Mouse (Mus musculus) cerebral cortex, adult 2 months (tissue): ENCODE data around the gene Ociad1.

Experiments
- WGBS: fragments of 180-500 bp; shearing (Covaris S2); methylation state at CpG from one replicate; pipeline ENCODE4 v1.1.7; 2018; 5-methylcytosine and 5-hydroxymethylcytosine counted together

Gene Ociad1

GRCm38 (mm10) chr5:73286603-73287002, 6.0 kb upstream of the Ociad1 start:
- 84% methylated on average over 5 of the region's 5 CpGs for WGBS

- WGBS: 59% methylated on average over 2 of the region's 2 CpGs
These were observed 2.7 kb upstream of the Ociad1 start for GRCm38 (mm10) chr5:73289900-73290299.

- 6% methylated on average over 8 of the region's 8 CpGs for WGBS
These were observed 859 bp downstream of the Ociad1 start for GRCm38 (mm10) chr5:73293458-73293827.

- WGBS: 90% methylated on average over 7 of the region's 7 CpGs
These were observed 2.4 kb downstream of the Ociad1 start for GRCm38 (mm10) chr5:73295016-73295415.

GRCm38 (mm10) chr5:73295916-73296315, 3.3 kb downstream of the Ociad1 start:
- 53% methylated on average over 4 of the region's 4 CpGs for WGBS

- WGBS: 85% methylated on average over 7 of the region's 7 CpGs
These were observed 9.2 kb downstream of the Ociad1 start for GRCm38 (mm10) chr5:73301601-73302307.

GRCm38 (mm10) chr5:73304507-73304906, 11.9 kb downstream of the Ociad1 start:
- WGBS: 67% methylated on average over 12 of the region's 12 CpGs

GRCm38 (mm10) chr5:73306486-73306885, 13.9 kb downstream of the Ociad1 start:
- 89% methylated on average over 6 of the region's 6 CpGs for WGBS

- 75% methylated on average over 3 of the region's 3 CpGs for WGBS
These were observed 14.7 kb downstream of the Ociad1 start for GRCm38 (mm10) chr5:73307297-73307696.

- WGBS: 84% methylated on average over 4 of the region's 4 CpGs
These were observed 16.9 kb downstream of the Ociad1 start for GRCm38 (mm10) chr5:73309496-73309895.

- WGBS: 75% methylated on average over 1 of the region's 1 CpGs
These were observed 17.8 kb downstream of the Ociad1 start for GRCm38 (mm10) chr5:73310401-73310800.

- 49% methylated on average over 5 of the region's 5 CpGs for WGBS
These were observed 18.9 kb downstream of the Ociad1 start for GRCm38 (mm10) chr5:73311458-73311857.

GRCm38 (mm10) chr5:73313591-73313990, 21.0 kb downstream of the Ociad1 start:
- 82% methylated on average over 10 of the region's 10 CpGs for WGBS

- WGBS: 97% methylated on average over 2 of the region's 2 CpGs
These were observed 22.1 kb downstream of the Ociad1 start for GRCm38 (mm10) chr5:73314654-73315053.

GRCm38 (mm10) chr5:73319306-73319705, 26.7 kb downstream of the Ociad1 start:
- 89% methylated on average over 5 of the region's 5 CpGs for WGBS

GRCm38 (mm10) chr5:73322684-73323083, 30.1 kb downstream of the Ociad1 start:
- WGBS: 82% methylated on average over 1 of the region's 1 CpGs

- 77% methylated on average over 5 of the region's 5 CpGs for WGBS
These were observed 31.0 kb downstream of the Ociad1 start for GRCm38 (mm10) chr5:73323602-73324001.

- 82% methylated on average over 8 of the region's 8 CpGs for WGBS
These were observed 32.1 kb downstream of the Ociad1 start for GRCm38 (mm10) chr5:73324526-73325170.

- 64% methylated on average over 4 of the region's 4 CpGs for WGBS
These were observed 38.4 kb downstream of the Ociad1 start for GRCm38 (mm10) chr5:73331002-73331401.

- 94% methylated on average over 5 of the region's 5 CpGs for WGBS
These were observed 43.9 kb downstream of the Ociad1 start for GRCm38 (mm10) chr5:73336448-73336847.

- 4% methylated on average over 34 of the region's 41 CpGs for WGBS
These were observed 45.6 kb downstream of the Ociad1 start for GRCm38 (mm10) chr5:73337961-73338831.

GRCm38 (mm10) chr5:73338832-73339163, 46.2 kb downstream of the Ociad1 start:
- WGBS: 25% methylated on average over 14 of the region's 14 CpGs
